Mouse (Mus musculus) liver, embryonic 14.5 days (tissue): Measurements from ENCODE around the gene Fmn2. TPM values are rescaled to one million over a fixed set of nuclear protein-coding genes. Genes with fewer than 3 reads are reported as not detected.

Experiments used
- ATAC-seq: fragments of 200-750 bp; cut with Nextera tagmentation; 2 replicates; pipeline ENCODE4 v1.8.0; 2017; ENCODE audit warnings: moderate number of reproducible peaks, mild to moderate bottlenecking, moderate library complexity; ENCODE audit not compliant: insufficient read depth
- DNase-seq, 3 experiments: peaks; one replicate each; pipeline ENCODE4 v3.0.0-alpha.2; 2012 to 2013; ENCODE audit warnings: low read depth in 3 of 3, low spot score in 3 of 3
- H3K27ac ChIP-seq: fragments of 300-500 bp; sonication (generic); 2 replicates; pipeline ENCODE4 v1.5.1; 2014; ENCODE audit warnings: moderate library complexity, mild to moderate bottlenecking, control low read depth, inconsistent platforms
- H3K27me3 ChIP-seq: fragments of 300-500 bp; sonication (generic); 2 replicates; pipeline ENCODE4 v1.6.1; 2014; ENCODE audit warnings: mild to moderate bottlenecking, low read length, moderate library complexity; ENCODE audit not compliant: control insufficient read depth, insufficient read depth
- H3K36me3 ChIP-seq: fragments of 300-500 bp; sonication (generic); replicated peaks from 2 replicates; pipeline ENCODE4 v1.6.1; 2014; ENCODE audit warnings: low read depth; ENCODE audit not compliant: control insufficient read depth, insufficient read depth
- H3K4me1 ChIP-seq, 2 experiments: fragments of 200-500 bp in 1 of 2; fragments of 300-500 bp in 1 of 2; sonication (generic) in 1 of 2; replicated peaks; 2 replicates each; pipeline ENCODE4 v1.6.1; 2012 to 2014; ENCODE audit warnings: antibody characterized with exemption in 1 of 2, inconsistent platforms in 1 of 2, low read length in 1 of 2; ENCODE audit not compliant: control insufficient read depth in 2 of 2, insufficient read depth in 2 of 2
- H3K4me2 ChIP-seq: fragments of 300-500 bp; sonication (generic); 2 replicates; pipeline ENCODE4 v1.6.1; 2014; ENCODE audit warnings: low read depth, mild to moderate bottlenecking, control low read depth, moderate library complexity
- H3K4me3 ChIP-seq, 2 experiments: fragments of 200-500 bp in 1 of 2; fragments of 300-500 bp in 1 of 2; sonication (generic) in 1 of 2; 2 replicates each; pipeline ENCODE4 v1.5.1; 2012 to 2014; ENCODE audit warnings: low read depth in 2 of 2, low read length in 2 of 2, mild to moderate bottlenecking in 2 of 2, control low read depth in 1 of 2, inconsistent platforms in 1 of 2, moderate library complexity in 1 of 2; ENCODE audit not compliant: insufficient read depth in 1 of 2
- H3K9ac ChIP-seq: fragments of 300-500 bp; sonication (generic); replicated peaks from 2 replicates; pipeline ENCODE4 v1.6.1; 2014; ENCODE audit warnings: mild to moderate bottlenecking, control low read depth, moderate library complexity
- H3K9me3 ChIP-seq: fragments of 300-500 bp; sonication (generic); 2 replicates; pipeline ENCODE4 v1.6.1; 2016; ENCODE audit warnings: low read length, mixed read lengths; ENCODE audit not compliant: control insufficient read depth
- CTCF ChIP-seq: IDR thresholded peaks from 2 replicates; pipeline ENCODE4 v1.5.1; 2016; ENCODE audit warnings: antibody characterized with exemption, low read depth, control low read depth
- EP300 ChIP-seq: IDR thresholded peaks from 2 replicates; pipeline ENCODE4 v1.6.1; 2016; ENCODE audit warnings: antibody characterized with exemption, low read depth
- WGBS: fragments of 180-500 bp; shearing (Covaris S2); extraction: QIAGEN DNeasy Blood & Tissue Kit; methylation state at CpG from one replicate; pipeline ENCODE4 v1.1.7; 2014; ENCODE audit not compliant: insufficient replicate concordance; 5-methylcytosine and 5-hydroxymethylcytosine counted together
- polyA plus RNA-seq, 2 experiments: library from polyadenylated mRNA; depleted of rRNA in 1 of 2; stranded (reverse) in 1 of 2; unstranded in 1 of 2; fragments of >200 nt; fragmentation: Nextera tagmentation in 1 of 2; extraction: Ambion mirVana in 1 of 2; gene quantifications; 2 replicates each; pipeline versions ENCODE4 v1.2.1 to v1.2.3; 2012 to 2014

Gene Fmn2
- polyA plus RNA-seq, 2 experiments = 0.03 TPM; not detected in 1

- ATAC-seq = no peak
These were observed 7.0 kb downstream of the Fmn2 start for GRCm38 (mm10) chr1:174508571-174509110.

GRCm38 (mm10) chr1:174513419-174513818 lies 11.8 kb downstream of the Fmn2 start:
- H3K9ac ChIP-seq = no peak overlapping the region
- H3K36me3 ChIP-seq = no peaks in the 10 kb centered on the region
- no peaks in the 10 kb centered on the region for H3K9me3 ChIP-seq
- WGBS = 59% methylated on average over 7 of the region's 7 CpGs
- no peak overlapping the region for H3K4me3 ChIP-seq
- no peaks in the 10 kb centered on the region for H3K27me3 ChIP-seq
- DNase-seq (no peak), ATAC-seq (no peak)
- TF ChIP-seq CTCF (no peak), EP300 (no peak)
- no peaks in the 10 kb centered on the region for H3K4me1 ChIP-seq
- no peak overlapping the region for H3K4me2 ChIP-seq
- H3K27ac ChIP-seq = no peak overlapping the region

More at GRCm38 (mm10) chr1:174508571-174509110, 7.0 kb downstream of the Fmn2 start:
- Histone ChIP-seq H3K27ac (no peak overlapping the region), H3K9me3 (no peaks in the 10 kb centered on the region), H3K27me3 (peaks cover 5% of the 10 kb centered on the region; the same call in 1 of the 2 replicates), H3K36me3 (no peaks in the 10 kb centered on the region), H3K4me2 (no peak overlapping the region), H3K4me1 (no peaks in the 10 kb centered on the region), H3K4me3 (no peak overlapping the region), H3K9ac (no peak overlapping the region)
- no peak for TF ChIP-seq CTCF
- no peak for TF ChIP-seq EP300
- DNase-seq = no peak
- 64% methylated on average over 13 of the region's 13 CpGs for WGBS

GRCm38 (mm10) chr1:174521976-174522770 lies 20.5 kb downstream of the Fmn2 start:
- Histone ChIP-seq H3K9me3 (no peaks in the 10 kb centered on the region), H3K27me3 (no peaks in the 10 kb centered on the region), H3K9ac (no peak overlapping the region), H3K27ac (no peak overlapping the region), H3K4me2 (no peak overlapping the region), H3K36me3 (no peaks in the 10 kb centered on the region), H3K4me3 (no peak overlapping the region), H3K4me1 (no peaks in the 10 kb centered on the region)
- no peak for ATAC-seq
- DNase-seq = no peak
- WGBS = 56% methylated on average over 5 of the region's 5 CpGs
- TF ChIP-seq EP300 = no peak
- no peak for TF ChIP-seq CTCF

GRCm38 (mm10) chr1:174522809-174523511 lies 21.3 kb downstream of the Fmn2 start:
- Histone ChIP-seq H3K9ac (no peak overlapping the region), H3K4me3 (no peak overlapping the region), H3K4me1 (no peaks in the 10 kb centered on the region), H3K4me2 (no peak overlapping the region), H3K9me3 (no peaks in the 10 kb centered on the region), H3K27ac (no peak overlapping the region), H3K36me3 (no peaks in the 10 kb centered on the region), H3K27me3 (no peaks in the 10 kb centered on the region)
- TF ChIP-seq CTCF = no peak
- no peak for TF ChIP-seq EP300
- DNase-seq = no peak
- no peak for ATAC-seq
- 43% methylated on average over 4 of the region's 4 CpGs for WGBS

- no peaks in the 10 kb centered on the region for H3K36me3 ChIP-seq
- H3K9ac ChIP-seq = no peak overlapping the region
- no peaks in the 10 kb centered on the region for H3K27me3 ChIP-seq
- no peaks in the 10 kb centered on the region for H3K9me3 ChIP-seq
- TF ChIP-seq EP300 (no peak), CTCF (no peak)
- H3K4me2 ChIP-seq = no peak overlapping the region
- H3K4me1 ChIP-seq = no peaks in the 10 kb centered on the region
- DNase-seq = no peak
- ATAC-seq = no peak
- no peak overlapping the region for H3K27ac ChIP-seq
- 41% methylated on average over 1 of the region's 1 CpGs for WGBS
- H3K4me3 ChIP-seq = no peak overlapping the region
These were observed 21.8 kb downstream of the Fmn2 start for GRCm38 (mm10) chr1:174523512-174523828.
